In the genomic region with DNA sequence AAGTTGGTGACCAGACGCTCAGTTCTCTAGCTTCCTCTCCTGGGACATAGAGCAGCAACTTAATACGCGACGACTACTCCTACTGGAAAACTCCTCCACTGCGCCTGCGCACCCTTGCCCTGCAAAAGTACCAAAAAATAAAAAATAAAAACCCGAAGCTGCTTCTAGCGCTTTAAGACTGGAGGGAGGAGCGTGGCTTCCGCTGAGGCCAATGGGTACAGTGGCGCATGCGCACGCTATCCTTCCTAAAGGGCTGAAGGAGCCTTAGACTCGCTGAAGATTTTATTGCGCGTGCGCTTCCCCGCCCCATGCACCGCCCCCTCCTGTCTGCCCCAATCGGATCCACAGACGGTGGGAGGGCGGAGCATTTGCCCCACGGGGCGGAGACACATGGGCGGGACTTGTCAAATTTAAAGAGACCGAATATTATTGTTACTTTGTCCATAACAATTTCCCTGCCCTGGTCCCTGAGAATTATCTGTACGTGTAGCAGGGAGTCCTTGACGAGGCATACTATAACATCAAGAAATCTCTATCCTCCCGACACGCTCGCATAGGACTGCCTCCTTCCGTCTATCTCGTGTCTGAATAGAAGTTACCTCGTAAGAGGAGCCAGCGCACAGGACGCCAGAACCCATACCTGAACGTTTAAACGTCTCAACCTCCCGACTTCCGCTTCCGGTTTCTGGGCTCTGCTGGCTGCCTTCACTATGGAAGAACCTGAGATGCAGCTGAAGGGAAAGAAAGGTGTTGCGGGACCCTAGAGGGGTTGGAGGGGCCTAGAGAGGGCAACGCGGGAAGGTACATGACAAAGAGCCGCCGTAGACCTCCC, we compare ENCODE assay signal across 8 mouse cellular contexts. TPM values are rescaled to one million over a fixed set of nuclear protein-coding genes. Genes with fewer than 3 reads are reported as not detected.
DNase-seq lines count a peak whose midpoint lies in the region; ATAC-seq and TF ChIP-seq lines count a peak whose summit lies in the region.

A gene (minus strand): TSS at position 129 of the 832 bp plus-strand sequence.
A gene (plus strand): TSS at position 474 of the 832 bp plus-strand sequence.
A gene (plus strand): TSS at position 686 of the 832 bp plus-strand sequence.

- H3K9ac ChIP-seq in embryonic facial prominence, embryonic 13.5 days = peak within 1 kb of the TSS; percentile 87
- peak within 1 kb of the TSS; percentile 75 for H3K9ac ChIP-seq in limb, embryonic 12.5 days (replicated peaks)
- peak within 1 kb of the TSS; percentile 86 for H3K9ac ChIP-seq in midbrain, embryonic 15.5 days

- H3K4me2 ChIP-seq in embryonic facial prominence, embryonic 13.5 days = peak within 1 kb of the TSS; percentile 87
- H3K4me2 ChIP-seq in limb, embryonic 12.5 days = peak within 1 kb of the TSS; percentile 63
- H3K4me2 ChIP-seq in midbrain, embryonic 15.5 days = peak within 1 kb of the TSS; percentile 79

- no peaks in the 10 kb centered on the region for H3K9me3 ChIP-seq in embryonic facial prominence, embryonic 13.5 days
- H3K9me3 ChIP-seq in limb, embryonic 12.5 days = no peaks in the 10 kb centered on the region
- H3K9me3 ChIP-seq in midbrain, embryonic 15.5 days = no peaks in the 10 kb centered on the region

- H3K4me3 ChIP-seq in embryonic facial prominence, embryonic 13.5 days = peak within 1 kb of the TSS; percentile 81
- H3K4me3 ChIP-seq in kidney, adult 2 months (ENCODE audit: insufficient read depth, low read depth, low read length) = peak within 1 kb of the TSS; percentile 64
- H3K4me3 ChIP-seq in limb, embryonic 12.5 days (replicated peaks) = peak within 1 kb of the TSS; percentile 82
- peak within 1 kb of the TSS; percentile 74 for H3K4me3 ChIP-seq in midbrain, embryonic 15.5 days
- H3K4me3 ChIP-seq in spleen, adult 2 months (ENCODE audit: extremely low read depth, insufficient read depth, insufficient read length) = peak within 1 kb of the TSS; percentile 77

- no peaks in the 10 kb centered on the region for H3K27me3 ChIP-seq in embryonic facial prominence, embryonic 13.5 days
- no peaks in the 10 kb centered on the region for H3K27me3 ChIP-seq in kidney, adult 2 months (replicated peaks; ENCODE audit: control insufficient read depth, insufficient read depth, low read length)
- no peaks in the 10 kb centered on the region for H3K27me3 ChIP-seq in limb, embryonic 12.5 days
- no peaks in the 10 kb centered on the region for H3K27me3 ChIP-seq in midbrain, embryonic 15.5 days (replicated peaks)
- no peaks in the 10 kb centered on the region for H3K27me3 ChIP-seq in spleen, adult 2 months (ENCODE audit: control insufficient read depth, insufficient read depth, low read length)

- TF ChIP-seq CTCF in kidney, adult 2 months (conservative IDR thresholded peaks at IDR 0.05; ENCODE audit: insufficient read depth, insufficient read length, low read depth, low read length) = no peak
- no peak for TF ChIP-seq CTCF in spleen, adult 2 months (IDR thresholded peaks at IDR 0.05; ENCODE audit: extremely low read depth, insufficient read depth, insufficient read length, insufficient replicate concordance)

- H3K4me1 ChIP-seq in embryonic facial prominence, embryonic 13.5 days = peaks cover 20% of the 10 kb centered on the region
- H3K4me1 ChIP-seq in kidney, adult 2 months (ENCODE audit: control insufficient read depth, insufficient read depth, low read length) = peaks cover 15% of the 10 kb centered on the region
- H3K4me1 ChIP-seq in limb, embryonic 12.5 days (replicated peaks) = peaks cover 17% of the 10 kb centered on the region
- H3K4me1 ChIP-seq in midbrain, embryonic 15.5 days = peaks cover 24% of the 10 kb centered on the region
- H3K4me1 ChIP-seq in spleen, adult 2 months (ENCODE audit: control insufficient read depth, insufficient read depth, insufficient read length) = peaks cover 17% of the 10 kb centered on the region; the same call in 1 of the 2 replicates

- TF ChIP-seq POLR2A in kidney, adult 2 months (IDR thresholded peaks at IDR 0.05; ENCODE audit: low read depth, low read length) = no peak
- TF ChIP-seq POLR2A in spleen, adult 2 months (IDR thresholded peaks at IDR 0.05; ENCODE audit: low read depth, low read length) = peak; percentile 47; the same call in 1 of the 2 replicates

- H3K27ac ChIP-seq in embryonic facial prominence, embryonic 13.5 days = peak within 1 kb of the TSS; percentile 87
- peak within 1 kb of the TSS; percentile 86 for H3K27ac ChIP-seq in kidney, adult 2 months (ENCODE audit: insufficient read depth, low read depth, low read length)
- peak within 1 kb of the TSS; percentile 85 for H3K27ac ChIP-seq in limb, embryonic 12.5 days
- H3K27ac ChIP-seq in midbrain, embryonic 15.5 days = peak within 1 kb of the TSS; percentile 85
- peak within 1 kb of the TSS; percentile 79 for H3K27ac ChIP-seq in spleen, adult 2 months (ENCODE audit: insufficient read depth, low read length)

- peaks cover 50% of the 10 kb centered on the region for H3K36me3 ChIP-seq in embryonic facial prominence, embryonic 13.5 days
- H3K36me3 ChIP-seq in kidney, adult 2 months (ENCODE audit: control insufficient read depth, insufficient read depth, low read length) = no peaks in the 10 kb centered on the region
- H3K36me3 ChIP-seq in limb, embryonic 12.5 days = peaks cover 53% of the 10 kb centered on the region
- H3K36me3 ChIP-seq in midbrain, embryonic 15.5 days (replicated peaks) = peaks cover 17% of the 10 kb centered on the region
- H3K36me3 ChIP-seq in spleen, adult 2 months (ENCODE audit: control insufficient read depth, insufficient read depth, low read length) = peaks cover 12% of the 10 kb centered on the region

- DNase-seq in 3134 (ENCODE audit: extremely low read depth, insufficient read length, low spot score) = peak; percentile 97
- peak; percentile 99 for DNase-seq in adrenal gland, postnatal 36 days
- peak; percentile 99 for DNase-seq in heart, adult 18-20 months
- peak; percentile 100 for DNase-seq in kidney, adult 2 months
- DNase-seq in spleen, adult 2 months (ENCODE audit: low read depth in 1 of 2, low spot score in 2 of 2) = peak; percentile 98

- under 1% methylated on average over 46 of the region's 46 CpGs for WGBS in embryonic facial prominence, embryonic 13.5 days
- WGBS in kidney, adult 2 months = under 1% methylated on average over 46 of the region's 46 CpGs
- under 1% methylated on average over 46 of the region's 46 CpGs for WGBS in limb, embryonic 12.5 days
- under 1% methylated on average over 46 of the region's 46 CpGs for WGBS in midbrain, embryonic 15.5 days
- under 1% methylated on average over 46 of the region's 46 CpGs for WGBS in spleen, adult 2 months

- peak; percentile 96 for ATAC-seq in embryonic facial prominence, embryonic 13.5 days (ENCODE audit: insufficient number of reproducible peaks, insufficient read depth, low FRiP score, low TSS enrichment, low read depth)
- peak; percentile 96 for ATAC-seq in limb, embryonic 12.5 days (ENCODE audit: insufficient number of reproducible peaks, insufficient read depth, low FRiP score, low TSS enrichment, low read depth)
- ATAC-seq in midbrain, embryonic 15.5 days (replicated peaks) = peak; percentile 96

RNA-seq across cellular contexts. Expression of the first gene that starts in this region (rescaled TPM):
- 10 to 100 TPM; 15.2 to 17.1 TPM for total RNA-seq in adrenal gland, postnatal 36 days (2021)
- polyA plus RNA-seq in embryonic facial prominence, embryonic 13.5 days (2015; fragmentation: Nextera tagmentation; extraction: Ambion mirVana) = 26.4 and 27.5 TPM in 2 replicates
- 10 to 100 TPM; 19.8 to 19.9 TPM for total RNA-seq in heart, adult 18-20 months (2021)
- polyA plus RNA-seq in kidney, adult 2 months (2012; rRNA removed) = 29.9 and 31.9 TPM in 2 replicates
- polyA plus RNA-seq in limb, embryonic 12.5 days (2016; fragmentation: Nextera tagmentation; extraction: Ambion mirVana) = 26.6 and 28.4 TPM in 2 replicates
- polyA plus RNA-seq in midbrain, embryonic 15.5 days (2015; fragmentation: Nextera tagmentation; extraction: Ambion mirVana) = 13.4 and 14.2 TPM in 2 replicates
- polyA plus RNA-seq in spleen, adult 2 months (2012; rRNA removed) = 22.5 and 24.6 TPM in 2 replicates

RNA-seq across cellular contexts. Expression of the second gene that starts in this region (rescaled TPM):
- total RNA-seq in adrenal gland, postnatal 36 days (2021) = 10 to 100 TPM; 52.5 to 55.0 TPM
- 56.1 and 57.4 TPM in 2 replicates for polyA plus RNA-seq in embryonic facial prominence, embryonic 13.5 days (2015; fragmentation: Nextera tagmentation; extraction: Ambion mirVana)
- total RNA-seq in heart, adult 18-20 months (2021) = 10 to 100 TPM; 17.6 to 28.5 TPM
- polyA plus RNA-seq in kidney, adult 2 months (2012; rRNA removed) = 107 and 111 TPM in 2 replicates
- polyA plus RNA-seq in limb, embryonic 12.5 days (2016; fragmentation: Nextera tagmentation; extraction: Ambion mirVana) = 44.7 and 47.6 TPM in 2 replicates
- 59.1 and 64.8 TPM in 2 replicates for polyA plus RNA-seq in midbrain, embryonic 15.5 days (2015; fragmentation: Nextera tagmentation; extraction: Ambion mirVana)
- 55.8 and 73.6 TPM in 2 replicates for polyA plus RNA-seq in spleen, adult 2 months (2012; rRNA removed)

RNA-seq across cellular contexts. Expression of the third gene that starts in this region (rescaled TPM):
- under 1 TPM; 0.46 to 0.49 TPM for total RNA-seq in adrenal gland, postnatal 36 days (2021)
- polyA plus RNA-seq in embryonic facial prominence, embryonic 13.5 days (2015; fragmentation: Nextera tagmentation; extraction: Ambion mirVana) = 2.0 and 4.2 TPM in 2 replicates
- under 1 TPM in 1 of 2 experiments, not detected in 1; 0.31 TPM for total RNA-seq in heart, adult 18-20 months (2021)
- polyA plus RNA-seq in kidney, adult 2 months (2012; rRNA removed) = 0.10 and 0.16 TPM in 2 replicates
- polyA plus RNA-seq in limb, embryonic 12.5 days (2016; fragmentation: Nextera tagmentation; extraction: Ambion mirVana) = 0.49 and 1.1 TPM in 2 replicates
- 0.37 and 0.56 TPM in 2 replicates for polyA plus RNA-seq in midbrain, embryonic 15.5 days (2015; fragmentation: Nextera tagmentation; extraction: Ambion mirVana)
- polyA plus RNA-seq in spleen, adult 2 months (2012; rRNA removed) = 2.3 and 4.3 TPM in 2 replicates

Comparison
In these comparisons a context has a peak if more than half of its experiments do, and no peak if none do; other contexts are left out.
1. Peak in every context shown above with its lines: DNase-seq, ATAC-seq, H3K4me3 ChIP-seq and H3K27ac ChIP-seq.